16 mouse cellular contexts compared by ENCODE assay signal in the genomic region with DNA sequence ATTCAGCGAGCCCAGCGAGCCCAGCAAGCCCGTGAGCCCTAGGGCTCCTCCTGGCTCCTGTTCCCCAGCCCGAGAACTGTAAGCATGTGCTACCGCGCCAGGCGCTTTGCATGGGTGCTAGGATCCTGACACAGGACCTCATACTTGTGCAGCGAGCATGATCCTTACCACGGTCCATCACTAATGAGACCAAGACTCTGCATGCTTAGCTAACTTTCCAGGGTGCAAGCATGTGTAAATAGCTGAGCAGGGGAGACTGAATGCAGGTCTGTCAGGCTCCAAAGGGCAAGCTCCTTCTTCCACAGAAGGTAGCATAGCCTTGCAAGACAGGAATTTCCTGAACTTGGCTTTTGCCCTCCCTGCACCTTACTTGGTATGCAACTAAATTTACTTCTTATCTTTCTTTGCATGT.
DNase-seq lines count a peak whose midpoint lies in the region; ATAC-seq lines count a peak whose summit lies in the region.
"Had no signal": no experiment of that assay in that cellular context is flagged by ENCODE, and none has a peak within 500 bp of the region (broad histone marks: within the 10 kb centered on the region; RNA-seq: fewer than 3 reads in every experiment).

No protein-coding gene starts in this region.

- H3K4me1 ChIP-seq in intestine, embryonic 16.5 days (ENCODE audit: control insufficient read depth, insufficient read depth, low read length): peaks cover 4% of the 10 kb centered on the region; the same call in 1 of the 2 replicates
- H3K4me1 ChIP-seq: limb, embryonic 12.5 days; midbrain, embryonic 15.5 days had no signal

- 0 out of 2 replicates have a peak overlapping the region, but pooled peaks have one; percentile 14 for H3K4me2 ChIP-seq in intestine, embryonic 16.5 days (ENCODE audit: low read depth, low read length)
- H3K4me2 ChIP-seq: heart, embryonic 13.5 days; limb, embryonic 12.5 days; midbrain, embryonic 15.5 days had no signal

- no peaks in the 10 kb centered on the region for H3K27me3 ChIP-seq in intestine, embryonic 16.5 days (replicated peaks; ENCODE audit: control insufficient read depth, insufficient read depth, low read length)
- H3K27me3 ChIP-seq: midbrain, embryonic 15.5 days had no signal

- no peaks in the 10 kb centered on the region for H3K9me3 ChIP-seq in intestine, embryonic 16.5 days (ENCODE audit: control insufficient read depth, low read length)
- H3K9me3 ChIP-seq: G1E; heart, embryonic 13.5 days; limb, embryonic 12.5 days; midbrain, embryonic 15.5 days had no signal

- H3K4me3 ChIP-seq in intestine, embryonic 16.5 days (ENCODE audit: low read length): peak overlapping the region; percentile 25
- H3K4me3 ChIP-seq: heart, embryonic 13.5 days; left cerebral cortex, adult 2 months; limb, embryonic 12.5 days; midbrain, embryonic 15.5 days had no signal

- ATAC-seq in intestine, embryonic 16.5 days: peak; percentile 91
- ATAC-seq: forebrain, embryonic 14.5 days; lung, postnatal 0 days; midbrain, embryonic 15.5 days had no signal

- no peak overlapping the region for H3K27ac ChIP-seq in intestine, embryonic 16.5 days (ENCODE audit: low read length)
- H3K27ac ChIP-seq: heart, embryonic 13.5 days; left cerebral cortex, adult 2 months; limb, embryonic 12.5 days; liver, embryonic 14.5 days; midbrain, embryonic 15.5 days had no signal

- peak overlapping the region; percentile 14; the same call in 1 of the 2 replicates for H3K9ac ChIP-seq in intestine, embryonic 16.5 days (ENCODE audit: low read depth, low read length)
- H3K9ac ChIP-seq: heart, embryonic 13.5 days; limb, embryonic 12.5 days; liver, embryonic 14.5 days; midbrain, embryonic 15.5 days had no signal

- no peaks in the 10 kb centered on the region for H3K36me3 ChIP-seq in intestine, embryonic 16.5 days (ENCODE audit: control insufficient read depth, insufficient read depth, low read length)
- H3K36me3 ChIP-seq: G1E; heart, embryonic 13.5 days; limb, embryonic 12.5 days; midbrain, embryonic 15.5 days had no signal

- WGBS in intestine, embryonic 16.5 days: 55% methylated on average over 9 of the region's 9 CpGs

- DNase-seq in kidney, adult 18-20 months: peak; percentile 8
- DNase-seq in kidney, postnatal 10 days: peak; percentile 33
- peak; percentile 18 for DNase-seq in urinary bladder, postnatal 14 days (ENCODE audit: low spot score)
- no peak for DNase-seq in thymus, postnatal 0 days (ENCODE audit: low spot score)
- DNase-seq in heart, adult 9 months (ENCODE audit: low spot score in 2 of 2): no peak
- DNase-seq in spleen, postnatal 4 days (ENCODE audit: low spot score in 2 of 2): no peak
- DNase-seq: heart, postnatal 4 days had no signal

Comparison
In these comparisons a context has a peak if more than half of its experiments do, and no peak if none do; other contexts are left out.
1. DNase-seq: peak in kidney, adult 18-20 months (single experiment), kidney, postnatal 10 days (single experiment) and urinary bladder, postnatal 14 days (single experiment); none in thymus, postnatal 0 days (single experiment), heart, adult 9 months (0 of 2) and spleen, postnatal 4 days (0 of 2).